Mouse (Mus musculus): ENCODE results near the gene Fzd10.

Fzd10 gene

DNA sequence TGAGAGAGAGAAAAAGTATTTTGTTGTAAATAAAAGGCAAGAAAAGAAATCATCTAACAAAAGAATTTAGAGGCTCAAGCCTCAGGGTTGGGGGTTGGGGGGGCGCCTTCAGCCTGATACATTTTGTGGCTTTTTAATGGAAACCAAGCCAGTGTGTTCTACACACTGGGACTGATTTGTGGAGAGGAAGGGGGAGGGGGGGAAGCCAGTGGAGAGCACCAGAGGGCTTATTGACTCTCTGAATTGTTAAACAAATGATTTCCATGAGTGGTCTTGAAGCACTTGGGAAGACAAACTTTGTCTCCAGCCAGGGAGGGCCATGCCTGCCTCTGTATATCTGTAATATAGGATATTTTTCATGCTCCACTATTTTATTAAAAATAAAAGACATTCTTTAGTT, 3.0 kb downstream of the Fzd10 start:
- DNase-seq: no peak

DNA sequence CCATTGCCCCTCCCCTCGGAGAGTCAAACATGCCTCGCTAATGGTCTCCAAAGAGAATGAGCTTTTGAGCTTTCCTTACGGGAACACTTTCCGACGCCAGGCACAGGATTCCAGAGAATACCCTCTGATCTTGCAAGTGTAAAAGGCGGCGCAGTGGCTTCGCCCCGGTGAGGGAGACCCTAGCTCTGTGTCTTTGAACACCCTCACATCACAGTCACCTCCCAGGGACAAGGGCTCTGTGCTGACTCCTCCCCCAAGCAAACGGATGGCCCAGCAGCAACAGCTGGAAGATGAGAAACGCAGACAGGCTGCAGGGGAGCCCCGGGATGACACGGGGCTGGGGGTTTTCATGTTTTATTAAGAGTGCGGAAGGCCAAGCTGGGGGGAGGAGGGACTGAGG, 6.0 kb downstream of the Fzd10 start:
- DNase-seq: no peak

DNA sequence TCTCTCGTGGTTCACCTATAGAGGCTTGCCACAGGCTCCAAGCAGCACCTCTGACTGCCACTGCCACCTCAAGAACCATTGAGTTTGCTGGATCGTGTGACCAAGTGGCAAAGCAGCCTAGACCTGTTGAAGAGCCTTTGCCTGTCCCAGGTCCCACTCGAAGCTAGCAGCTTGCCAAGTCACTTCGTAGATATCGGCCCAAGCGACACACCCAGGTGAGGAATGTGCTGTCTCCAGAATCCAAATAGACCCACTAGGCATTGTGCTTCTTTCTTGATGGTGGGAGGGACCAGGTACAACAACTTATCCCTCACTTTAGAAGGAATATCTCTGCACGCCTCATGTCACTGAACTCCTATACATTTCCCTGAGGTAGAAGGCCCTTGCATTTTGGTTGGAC, 8.4 kb downstream of the Fzd10 start:
- DNase-seq: no peak

DNA sequence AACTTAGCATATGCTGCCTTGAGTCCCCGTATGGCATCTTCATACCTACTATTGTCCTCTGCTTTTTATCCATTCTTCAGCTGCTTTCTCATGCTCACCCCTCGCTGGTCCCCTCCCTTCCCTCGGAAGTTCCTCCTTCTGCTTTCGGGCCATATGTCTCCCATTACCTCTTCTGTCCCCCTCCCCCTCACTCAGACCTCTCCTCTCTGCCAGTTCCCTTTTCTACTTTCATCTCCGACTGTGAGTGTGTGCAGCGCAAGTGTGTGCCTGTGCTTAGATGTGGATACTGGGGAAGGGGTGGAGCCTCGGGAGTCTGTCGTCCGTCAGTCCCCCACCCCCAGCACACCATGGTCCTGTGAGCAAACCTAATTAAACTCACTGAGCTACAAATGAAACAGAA, 17.0 kb downstream of the Fzd10 start:
- no peak for DNase-seq

DNA sequence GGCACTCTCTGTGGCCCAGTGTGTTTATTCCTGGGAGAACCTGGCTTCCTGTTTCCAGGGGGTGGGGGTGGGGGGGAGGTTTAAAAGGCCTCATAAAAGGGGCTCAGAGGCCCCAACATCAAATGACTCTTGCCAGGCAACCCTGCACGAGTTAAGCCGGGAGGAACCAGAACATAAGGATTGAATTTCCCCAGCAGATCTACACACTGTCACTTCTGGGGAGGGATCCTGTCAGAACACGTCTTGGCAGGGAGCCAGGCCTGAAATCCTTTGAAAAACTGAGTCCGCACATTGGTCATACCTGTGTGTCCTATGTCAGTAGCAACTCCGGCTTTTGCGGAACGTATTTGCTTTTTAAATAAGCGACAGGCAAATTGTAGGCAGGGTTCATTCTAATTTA, 19.3 kb downstream of the Fzd10 start:
- no peak for DNase-seq

DNA sequence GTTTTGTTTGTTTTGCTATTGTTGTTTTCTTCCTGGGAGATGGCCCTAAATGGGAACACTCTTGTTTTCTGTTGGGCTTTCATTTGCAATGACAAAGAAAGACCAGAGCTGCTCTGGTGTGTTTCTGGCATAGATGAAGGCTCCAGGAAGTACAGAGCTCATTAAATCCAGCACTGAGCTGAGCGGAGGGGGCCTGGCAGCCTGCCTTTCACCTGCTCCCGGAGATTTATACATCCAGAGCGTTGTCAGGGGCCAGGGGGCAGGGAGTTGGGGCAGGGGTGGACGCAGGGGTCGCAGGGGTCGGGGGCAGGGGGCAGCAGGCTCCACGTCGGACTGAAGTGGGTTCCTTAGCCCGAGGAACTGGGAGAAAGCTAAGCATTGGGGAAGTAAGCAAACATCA, 19.8 kb downstream of the Fzd10 start:
- DNase-seq: no peak

DNA sequence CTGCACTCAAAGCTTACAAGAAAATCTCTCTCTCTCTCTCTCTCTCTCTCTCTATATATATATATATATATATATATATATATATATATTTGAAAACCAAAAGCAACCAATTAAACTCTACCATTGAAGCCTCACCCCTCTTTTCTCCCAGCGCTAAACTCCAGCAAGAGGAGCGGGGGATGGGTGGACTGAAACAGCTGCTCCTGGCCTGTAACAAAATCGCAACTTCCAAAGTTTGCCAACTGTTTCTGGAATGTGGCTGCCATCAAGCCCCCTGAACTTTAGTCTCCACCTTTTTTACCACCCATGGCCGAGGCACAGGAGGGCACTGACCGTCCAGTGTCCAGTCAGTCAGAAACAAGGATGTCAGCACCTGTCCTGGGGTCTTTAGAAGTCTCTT, 27.1 kb downstream of the Fzd10 start:
- no peak for DNase-seq

DNA sequence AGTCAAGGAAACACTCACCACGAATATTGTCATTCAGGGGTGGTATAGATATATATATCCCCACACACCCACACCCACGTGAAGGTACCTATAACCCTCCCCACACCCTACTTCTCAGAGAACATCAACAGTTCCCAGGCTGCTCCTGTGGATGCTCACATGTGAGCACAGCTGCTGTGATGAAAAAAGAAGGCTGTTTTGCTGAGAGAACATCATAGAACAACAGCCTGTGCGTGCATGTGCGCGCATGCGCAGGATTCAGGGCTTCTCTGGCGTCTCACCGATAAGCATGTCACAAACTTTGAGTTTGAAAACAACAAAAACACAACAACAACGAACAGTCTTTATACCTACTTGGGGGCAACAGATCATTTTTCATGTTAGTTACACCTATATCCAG, 36.0 kb downstream of the Fzd10 start:
- no peak for DNase-seq

DNA sequence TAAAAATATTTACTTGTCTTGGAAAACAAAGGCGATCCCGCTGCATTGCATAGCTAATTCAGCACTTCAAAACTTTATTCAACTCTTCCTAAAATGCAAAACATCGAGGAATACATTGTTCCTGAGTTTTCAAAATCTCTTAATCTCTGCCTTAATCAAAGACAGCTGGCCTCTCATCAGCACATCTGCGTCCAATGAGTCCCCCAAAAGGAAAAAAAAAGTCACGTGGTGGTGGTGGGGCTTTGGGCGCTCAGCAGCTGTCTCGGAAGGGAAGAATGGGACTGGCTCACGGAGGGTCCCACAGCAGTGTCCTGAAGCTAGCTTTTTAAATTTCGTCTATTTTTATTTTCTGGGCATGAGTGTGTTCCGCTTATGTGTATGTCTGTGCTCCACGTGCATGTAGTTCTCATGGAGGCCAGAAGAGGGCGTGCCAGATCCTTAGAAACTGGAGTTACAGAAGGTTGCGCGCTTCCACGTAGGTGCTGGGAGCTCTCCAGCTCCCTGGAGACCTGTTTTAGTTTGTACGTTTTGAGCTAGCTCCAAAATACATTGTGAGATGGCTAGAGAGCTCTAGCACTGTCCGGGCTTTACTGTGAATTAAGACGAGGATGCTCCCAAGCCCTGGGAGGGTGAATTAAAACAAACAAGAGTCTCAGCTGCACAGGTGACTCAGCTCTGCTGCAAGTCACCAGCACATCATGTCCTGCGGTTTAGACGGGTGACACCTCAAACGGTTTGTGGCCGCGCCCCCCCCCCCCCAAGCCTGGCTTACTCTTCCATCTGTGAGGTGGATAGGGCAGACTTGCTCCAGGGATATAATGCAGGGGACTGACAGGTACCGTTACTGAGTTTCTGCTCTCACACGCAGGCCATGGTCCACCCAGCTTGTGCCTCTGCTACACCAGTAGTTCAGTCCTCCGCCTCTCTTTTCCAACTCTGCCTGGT, 36.7 kb downstream of the Fzd10 start:
- DNase-seq: no peak

DNA sequence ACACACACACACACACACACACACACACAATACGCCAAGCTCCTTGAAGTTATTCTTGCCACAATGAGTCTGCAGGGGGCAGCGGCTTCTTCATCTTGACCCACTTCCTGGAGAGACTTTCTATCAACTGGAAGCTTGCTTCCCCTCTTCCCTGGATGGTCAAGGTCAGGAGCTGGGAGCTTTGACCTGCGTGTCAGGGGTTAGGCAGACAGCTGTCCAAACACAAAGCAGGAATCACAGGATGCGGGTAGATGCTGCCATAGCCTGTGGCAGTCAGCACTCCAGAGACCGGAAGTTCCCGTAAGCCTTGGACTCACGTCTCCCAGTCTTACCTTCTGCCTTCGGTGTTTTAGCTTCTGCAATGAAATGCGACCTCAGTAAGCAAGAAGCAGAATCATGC, 38.1 kb downstream of the Fzd10 start:
- DNase-seq: no peak

DNA sequence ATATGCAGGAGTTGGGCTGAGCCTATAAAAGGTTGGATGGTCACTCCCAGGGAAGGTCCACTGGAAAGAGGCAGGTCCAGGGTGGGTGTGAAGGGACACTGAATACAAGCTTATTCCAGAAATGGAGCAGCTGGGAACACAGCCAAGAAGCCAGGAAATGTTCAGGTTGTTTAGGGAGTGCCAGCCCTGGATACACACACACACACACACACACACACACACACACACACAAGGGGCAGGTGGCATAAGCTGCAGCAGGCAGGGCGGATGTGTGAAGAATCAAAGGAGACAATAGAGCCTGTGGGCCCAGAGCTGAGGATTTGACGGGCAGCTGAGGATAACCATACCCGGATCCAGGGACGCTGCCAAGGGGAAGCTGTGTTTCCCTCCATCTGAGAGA, 42.4 kb downstream of the Fzd10 start:
- no peak for DNase-seq

DNA sequence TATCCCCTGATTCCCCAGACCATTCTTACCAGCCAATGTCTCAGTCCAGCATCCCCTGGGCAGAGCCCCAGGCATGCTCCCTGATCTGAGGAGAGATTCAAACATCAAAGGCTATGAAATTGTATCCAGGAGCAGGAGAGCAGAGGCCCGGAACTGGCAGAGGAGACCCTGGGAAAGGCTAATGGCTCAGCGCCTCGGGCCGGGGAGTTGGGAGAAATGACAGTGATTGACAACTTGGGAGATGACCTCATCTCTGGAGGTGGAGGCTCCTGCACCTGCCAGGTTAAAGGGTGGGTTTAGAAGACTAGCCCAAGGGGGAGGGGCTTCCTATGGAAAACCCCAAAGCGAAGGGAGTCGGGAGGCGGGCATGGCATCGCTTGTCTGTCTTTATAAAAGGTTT, 45.1 kb downstream of the Fzd10 start:
- no peak for DNase-seq

DNA sequence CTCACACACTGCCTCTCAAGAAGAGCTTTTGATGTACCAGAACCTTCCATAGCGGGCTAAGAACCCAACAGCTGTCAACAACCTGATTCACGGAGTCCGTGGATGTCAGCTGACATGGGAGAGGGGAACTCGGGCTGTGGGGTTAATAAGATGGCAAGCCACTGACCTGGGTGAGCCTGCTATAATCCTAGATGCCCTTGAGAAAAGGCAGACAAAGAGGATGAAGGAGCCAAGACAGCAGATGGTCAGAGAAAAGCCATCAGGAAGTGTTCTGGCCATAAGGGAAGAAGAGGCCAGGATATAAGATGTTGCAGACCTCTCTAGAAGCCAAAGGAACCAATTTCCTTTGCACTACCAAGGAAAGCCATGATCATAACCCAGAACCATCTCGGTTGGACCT, 45.6 kb downstream of the Fzd10 start:
- DNase-seq: no peak

DNA sequence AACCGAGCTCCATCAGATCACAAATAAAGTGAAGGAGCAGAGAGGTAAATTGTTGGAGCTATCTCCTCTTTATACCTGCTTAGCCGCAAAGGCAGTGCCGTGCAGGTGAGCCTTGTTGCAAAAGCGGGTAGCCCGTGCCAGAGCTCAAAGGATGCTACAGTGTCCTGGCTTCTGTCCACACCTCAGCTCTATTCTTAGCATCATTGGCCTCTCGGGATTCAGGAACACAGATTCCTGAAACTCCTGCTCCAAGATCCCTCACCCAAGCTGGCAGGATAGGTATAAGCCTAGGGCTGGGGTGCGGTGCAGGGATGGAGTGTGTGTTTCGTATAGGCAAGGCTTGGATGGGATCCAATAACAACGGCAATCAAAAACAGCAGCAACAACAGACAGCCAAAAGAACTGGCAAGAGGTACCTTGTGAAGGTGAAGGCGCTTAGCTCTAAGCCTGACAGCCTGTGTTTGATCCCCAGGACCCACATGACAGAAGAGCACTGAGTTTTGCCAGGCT, 46.6 kb downstream of the Fzd10 start:
- DNase-seq: no peak

DNA sequence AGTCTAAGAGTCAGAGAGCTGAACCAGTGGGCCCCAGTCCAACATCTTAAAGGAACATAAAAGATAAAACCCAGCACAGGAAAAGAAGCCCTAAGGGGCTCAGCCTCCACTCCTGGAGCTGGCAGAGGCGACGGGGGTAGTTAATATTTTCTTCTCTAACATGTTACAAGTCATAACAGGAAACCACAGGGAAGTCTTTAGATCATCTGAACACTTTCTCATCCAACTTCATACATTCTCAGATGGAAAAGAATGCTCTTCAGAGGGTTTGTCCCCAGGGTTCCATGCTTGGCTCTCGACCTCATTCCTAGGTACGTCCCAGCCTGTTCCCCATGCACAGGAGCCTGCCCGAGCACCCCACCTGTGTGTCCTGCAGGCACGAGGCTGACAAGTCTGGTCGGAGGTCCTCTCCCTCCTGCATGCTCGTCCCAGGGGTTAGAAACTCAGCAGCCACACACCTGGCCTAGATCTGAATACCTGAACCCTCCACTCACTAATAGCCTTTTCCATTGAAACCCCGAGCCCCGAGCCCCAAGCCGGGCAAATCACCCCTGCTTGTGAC, 48.8 kb downstream of the Fzd10 start:
- no peak for DNase-seq

Measured in right cerebral cortex, adult 18-20 months (tissue).